Mouse (Mus musculus) megakaryocyte, embryonic 14.5 days (primary cell): ENCODE measurements at regions not wholly inside any gene's neighbourhood (a gene's known extent, or its start where the extent isn't known, plus 50 kb on each side); places are given as distances from the start of the nearest gene placed in this dataset.

ENCODE experiments used
- H3K27me3 ChIP-seq: replicated peaks from 2 replicates; pipeline ENCODE3; 2012; ENCODE audit warnings: inconsistent platforms
- H3K36me3 ChIP-seq: replicated peaks from 2 replicates; pipeline ENCODE3; 2012; ENCODE audit warnings: low read length, inconsistent platforms, mixed read lengths
- H3K4me1 ChIP-seq: 2 replicates; pipeline ENCODE4 v1.6.1; 2012; ENCODE audit warnings: inconsistent platforms
- H3K4me3 ChIP-seq: replicated peaks from 2 replicates; pipeline ENCODE3; 2012; ENCODE audit warnings: moderate library complexity, mild to moderate bottlenecking, inconsistent platforms
- H3K9me3 ChIP-seq: 2 replicates; pipeline ENCODE4 v1.6.1; 2012; ENCODE audit warnings: inconsistent platforms
- FLI1 ChIP-seq: IDR thresholded peaks from 2 replicates; pipeline ENCODE4 v1.6.1; 2012; ENCODE audit warnings: low read length, inconsistent platforms, mixed read lengths
- GATA1 ChIP-seq: IDR thresholded peaks from 3 replicates; pipeline ENCODE4 v1.6.1; 2012; ENCODE audit warnings: mixed read lengths, low read length, inconsistent platforms, borderline replicate concordance

DNA sequence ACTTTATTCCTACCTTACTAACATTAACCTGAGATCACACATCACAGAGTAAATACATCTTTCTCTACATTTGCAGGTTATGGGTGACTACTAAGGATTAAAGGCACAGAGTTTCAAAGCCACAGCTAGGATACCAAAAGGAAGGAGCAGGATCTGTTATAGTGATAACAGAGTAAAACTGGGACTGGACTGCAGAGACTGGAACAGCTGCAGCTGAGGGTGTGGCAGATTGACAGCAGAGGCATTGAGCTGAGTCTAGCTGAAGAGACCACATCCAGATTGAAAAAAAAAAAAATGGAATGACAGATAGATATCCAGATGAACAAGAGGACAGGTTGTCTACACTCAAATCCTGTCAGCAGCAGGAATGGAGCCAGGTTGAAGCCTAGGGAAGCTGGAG is 301.1 kb downstream of the Irs2 start:
- Histone ChIP-seq H3K4me3 (no peak overlapping the region), H3K36me3 (no peaks in the 10 kb centered on the region), H3K4me1 (no peaks in the 10 kb centered on the region), H3K27me3 (peaks cover 5% of the 10 kb centered on the region), H3K9me3 (peaks cover 2% of the 10 kb centered on the region; the same call in 1 of the 2 replicates)
- TF ChIP-seq GATA1: no peak
- TF ChIP-seq FLI1: no peak

- H3K27me3 ChIP-seq: peaks cover 5% of the 10 kb centered on the region
Observed at GRCm38 (mm10) chr8:10705909-10706308, 302.3 kb downstream of the Irs2 start.

GRCm38 (mm10) chr8:10702755-10703154 is 305.5 kb downstream of the Irs2 start:
- Histone ChIP-seq H3K36me3 (no peaks in the 10 kb centered on the region), H3K4me3 (no peak overlapping the region), H3K4me1 (no peaks in the 10 kb centered on the region), H3K9me3 (no peaks in the 10 kb centered on the region), H3K27me3 (peaks cover 4% of the 10 kb centered on the region)
- TF ChIP-seq FLI1 (no peak), GATA1 (no peak)

More at GRCm38 (mm10) chr8:10705909-10706308, 302.3 kb downstream of the Irs2 start:
- Histone ChIP-seq H3K4me1 (no peaks in the 10 kb centered on the region), H3K4me3 (no peak overlapping the region), H3K9me3 (no peaks in the 10 kb centered on the region), H3K36me3 (no peaks in the 10 kb centered on the region)
- TF ChIP-seq FLI1 (no peak), GATA1 (no peak; the same call in 2 of the 3 replicates)

- TF ChIP-seq GATA1 (no peak), FLI1 (no peak)
- H3K27me3 ChIP-seq: peaks cover 2% of the 10 kb centered on the region
- no peaks in the 10 kb centered on the region for H3K9me3 ChIP-seq
- no peaks in the 10 kb centered on the region for H3K4me1 ChIP-seq
- H3K4me3 ChIP-seq: no peak overlapping the region
- no peaks in the 10 kb centered on the region for H3K36me3 ChIP-seq
Observed at GRCm38 (mm10) chr8:10702248-10702647, 306.0 kb downstream of the Irs2 start.

- Histone ChIP-seq H3K27me3 (peaks cover 2% of the 10 kb centered on the region), H3K36me3 (no peaks in the 10 kb centered on the region), H3K9me3 (no peaks in the 10 kb centered on the region), H3K4me1 (no peaks in the 10 kb centered on the region), H3K4me3 (no peak overlapping the region)
- TF ChIP-seq GATA1 (no peak), FLI1 (no peak)
Observed at GRCm38 (mm10) chr8:10701648-10702061, 306.6 kb downstream of the Irs2 start.

GRCm38 (mm10) chr8:10701226-10701625 is 307.0 kb downstream of the Irs2 start:
- Histone ChIP-seq H3K36me3 (no peaks in the 10 kb centered on the region), H3K27me3 (peaks cover 2% of the 10 kb centered on the region)
- TF ChIP-seq FLI1 (no peak), GATA1 (no peak)

GRCm38 (mm10) chr8:10699669-10700068 is 308.6 kb downstream of the Irs2 start:
- Histone ChIP-seq H3K4me1 (no peaks in the 10 kb centered on the region), H3K27me3 (peaks cover 2% of the 10 kb centered on the region), H3K9me3 (no peaks in the 10 kb centered on the region), H3K36me3 (no peaks in the 10 kb centered on the region), H3K4me3 (no peak overlapping the region)
- TF ChIP-seq FLI1: no peak
- no peak for TF ChIP-seq GATA1

More at GRCm38 (mm10) chr8:10701226-10701625, 307.0 kb downstream of the Irs2 start:
- Histone ChIP-seq H3K9me3 (no peaks in the 10 kb centered on the region), H3K4me1 (no peaks in the 10 kb centered on the region), H3K4me3 (no peak overlapping the region)

GRCm38 (mm10) chr8:10695181-10695580 is 313.1 kb downstream of the Irs2 start:
- Histone ChIP-seq H3K4me3 (no peak overlapping the region), H3K36me3 (no peaks in the 10 kb centered on the region), H3K4me1 (no peaks in the 10 kb centered on the region), H3K9me3 (no peaks in the 10 kb centered on the region), H3K27me3 (peaks cover 7% of the 10 kb centered on the region)
- TF ChIP-seq FLI1: no peak
- no peak for TF ChIP-seq GATA1

DNA sequence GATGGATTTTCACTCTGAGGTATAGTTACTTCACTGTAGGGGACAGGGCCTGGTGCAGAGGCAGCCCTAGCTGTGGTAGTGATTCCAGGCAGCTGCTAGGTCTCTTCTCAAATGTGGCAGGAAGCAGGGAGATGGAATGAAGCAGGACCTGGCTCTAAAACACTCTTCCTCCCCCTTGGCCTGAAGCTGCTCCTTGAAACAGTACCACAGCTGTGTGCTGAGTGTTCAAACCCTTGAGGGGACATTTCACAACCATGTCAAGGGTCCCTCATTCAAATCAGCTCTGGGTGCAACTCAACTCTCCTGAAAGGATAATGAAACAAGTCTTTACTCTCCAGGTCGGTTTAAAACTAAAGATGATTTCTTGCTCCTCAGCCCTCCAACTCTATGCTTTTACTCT is 317.6 kb downstream of the Irs2 start:
- H3K36me3 ChIP-seq: no peaks in the 10 kb centered on the region
- H3K4me3 ChIP-seq: no peak overlapping the region
- H3K4me1 ChIP-seq: no peaks in the 10 kb centered on the region
- no peaks in the 10 kb centered on the region for H3K9me3 ChIP-seq
- H3K27me3 ChIP-seq: peaks cover 26% of the 10 kb centered on the region
- no peak for TF ChIP-seq FLI1
- TF ChIP-seq GATA1: no peak

DNA sequence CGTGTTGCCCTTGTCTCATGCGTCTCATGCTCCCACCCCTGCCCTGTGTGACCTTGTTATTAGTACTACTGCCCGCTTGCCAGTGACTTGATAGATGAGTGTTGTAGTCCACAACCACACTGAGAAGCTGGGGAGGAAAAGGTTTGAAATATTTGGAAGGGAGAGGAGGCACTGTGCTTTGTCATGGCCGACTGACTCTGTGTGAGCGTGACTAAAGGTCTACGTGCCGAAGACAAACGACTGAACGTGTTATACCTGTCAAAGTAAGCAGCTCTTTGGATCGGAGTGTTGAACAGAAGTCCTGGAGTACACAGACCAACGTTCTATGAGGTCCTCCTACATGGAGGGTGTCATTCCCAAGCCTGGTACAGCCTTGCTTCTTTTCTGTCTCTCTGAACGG is 318.4 kb downstream of the Irs2 start:
- Histone ChIP-seq H3K36me3 (no peaks in the 10 kb centered on the region), H3K4me1 (no peaks in the 10 kb centered on the region), H3K4me3 (no peak overlapping the region), H3K27me3 (peaks cover 30% of the 10 kb centered on the region), H3K9me3 (no peaks in the 10 kb centered on the region)
- no peak for TF ChIP-seq FLI1
- TF ChIP-seq GATA1: no peak
